9 mouse cellular contexts compared by ENCODE assay signal in genomic region chr4:99626047-99626844, GRCm38 (mm10). TPM values are rescaled to one million over a fixed set of nuclear protein-coding genes. Genes with fewer than 3 reads are reported as not detected.
DNase-seq lines count a peak whose midpoint lies in the region; ATAC-seq lines count a peak whose summit lies in the region.
"Had no signal": no experiment of that assay in that cellular context is flagged by ENCODE, and none has a peak within 500 bp of the region (broad histone marks: within the 10 kb centered on the region; RNA-seq: fewer than 3 reads in every experiment).

No protein-coding gene starts in this region.

- no peak overlapping the region for H3K4me3 ChIP-seq in liver, embryonic 11.5 days (ENCODE audit: low read depth, low read length)
- peak overlapping the region; percentile 36 for H3K4me3 ChIP-seq in heart, embryonic 15.5 days
- no peak overlapping the region for H3K4me3 ChIP-seq in lung, embryonic 15.5 days
- H3K4me3 ChIP-seq in stomach, embryonic 15.5 days (replicated peaks) = peak overlapping the region; percentile 13; the same call in 1 of the 2 replicates

- H3K4me1 ChIP-seq in liver, embryonic 11.5 days (replicated peaks; ENCODE audit: control insufficient read depth, insufficient read depth, low read length) = no peaks in the 10 kb centered on the region
- H3K4me1 ChIP-seq in heart, embryonic 15.5 days (replicated peaks) = peaks cover 12% of the 10 kb centered on the region
- no peaks in the 10 kb centered on the region for H3K4me1 ChIP-seq in lung, embryonic 15.5 days
- H3K4me1 ChIP-seq in stomach, embryonic 15.5 days = no peaks in the 10 kb centered on the region

- peaks cover 4% of the 10 kb centered on the region for H3K27me3 ChIP-seq in liver, embryonic 11.5 days (replicated peaks; ENCODE audit: control insufficient read depth, insufficient read depth, low read length)
- H3K27me3 ChIP-seq in heart, embryonic 15.5 days = no peaks in the 10 kb centered on the region
- H3K27me3 ChIP-seq in lung, embryonic 15.5 days = peaks cover 18% of the 10 kb centered on the region; the same call in 1 of the 2 replicates
- no peaks in the 10 kb centered on the region for H3K27me3 ChIP-seq in stomach, embryonic 15.5 days (replicated peaks)

- no peaks in the 10 kb centered on the region for H3K36me3 ChIP-seq in liver, embryonic 11.5 days (ENCODE audit: control insufficient read depth, insufficient read depth, low read length)
- no peaks in the 10 kb centered on the region for H3K36me3 ChIP-seq in heart, embryonic 15.5 days
- no peaks in the 10 kb centered on the region for H3K36me3 ChIP-seq in lung, embryonic 15.5 days
- no peaks in the 10 kb centered on the region for H3K36me3 ChIP-seq in stomach, embryonic 15.5 days

- 19% methylated on average over 22 of the region's 24 CpGs for whole genome bisulfite sequencing in liver, embryonic 11.5 days
- 10% methylated on average over 18 of the region's 24 CpGs for WGBS in heart, embryonic 15.5 days
- WGBS in lung, embryonic 15.5 days = 9% methylated on average over 19 of the region's 24 CpGs
- WGBS in stomach, embryonic 15.5 days = 10% methylated on average over 22 of the region's 24 CpGs

- H3K4me2 ChIP-seq in liver, embryonic 11.5 days = peak overlapping the region; percentile 43
- peak overlapping the region; percentile 64 for H3K4me2 ChIP-seq in heart, embryonic 15.5 days
- H3K4me2 ChIP-seq in lung, embryonic 15.5 days = peak overlapping the region; percentile 51
- peak overlapping the region; percentile 35 for H3K4me2 ChIP-seq in stomach, embryonic 15.5 days

- H3K27ac ChIP-seq in liver, embryonic 11.5 days (ENCODE audit: low read depth, low read length) = no peak overlapping the region
- no peak overlapping the region for H3K27ac ChIP-seq in heart, embryonic 15.5 days
- H3K27ac ChIP-seq in lung, embryonic 15.5 days = no peak overlapping the region
- H3K27ac ChIP-seq in stomach, embryonic 15.5 days = no peak overlapping the region

- DNase-seq in liver, embryonic 11.5 days (ENCODE audit: low spot score) = no peak
- DNase-seq in liver = no peak
- DNase-seq in urinary bladder, postnatal 14 days (ENCODE audit: low spot score) = no peak
- DNase-seq in spleen, adult 18-20 months = no peak

- no peak for ATAC-seq in liver, embryonic 11.5 days (replicated peaks; ENCODE audit: low FRiP score)
- ATAC-seq in heart, embryonic 15.5 days (replicated peaks; ENCODE audit: insufficient number of reproducible peaks, insufficient read depth, low FRiP score, low read depth) = peak; percentile 62
- ATAC-seq in lung, embryonic 15.5 days (ENCODE audit: borderline replicate concordance, extremely low read depth, low FRiP score, low TSS enrichment) = 0 out of 2 replicates have a peak, but pooled peaks have one; percentile 39
- 0 out of 2 replicates have a peak, but pooled peaks have one; percentile 47 for ATAC-seq in stomach, embryonic 15.5 days (ENCODE audit: insufficient read depth, low FRiP score, low read depth)
- ATAC-seq in monocyte, adult 5-6 weeks (replicated peaks; ENCODE audit: insufficient number of reproducible peaks, low FRiP score, low TSS enrichment, poor library complexity, severe bottlenecking) = no peak

- H3K9me3 ChIP-seq in liver, embryonic 11.5 days (ENCODE audit: control insufficient read depth, low read length) = no peaks in the 10 kb centered on the region
- H3K9me3 ChIP-seq in heart, embryonic 15.5 days (replicated peaks) = no peaks in the 10 kb centered on the region
- H3K9me3 ChIP-seq in lung, embryonic 15.5 days = no peaks in the 10 kb centered on the region
- no peaks in the 10 kb centered on the region for H3K9me3 ChIP-seq in stomach, embryonic 15.5 days

- H3K9ac ChIP-seq in liver, embryonic 11.5 days (ENCODE audit: low read depth, low read length) = no peak overlapping the region
- peak overlapping the region; percentile 36; the same call in 1 of the 2 replicates for H3K9ac ChIP-seq in heart, embryonic 15.5 days
- no peak overlapping the region for H3K9ac ChIP-seq in lung, embryonic 15.5 days
- H3K9ac ChIP-seq in stomach, embryonic 15.5 days = no peak overlapping the region

RNA-seq across cellular contexts. Expression of gene Foxd3, which starts 29.9 kb away (rescaled TPM):
- 0.07 and 0.10 TPM in 2 replicates for polyA plus RNA-seq in liver, embryonic 11.5 days (2014; fragmentation: Nextera tagmentation; extraction: Ambion mirVana)
- polyA plus RNA-seq in heart, embryonic 15.5 days (2015; fragmentation: Nextera tagmentation; extraction: Ambion mirVana) = 0.20 TPM in 1 of 2 replicates, not detected in the other
- polyA plus RNA-seq in lung, embryonic 15.5 days (2015; fragmentation: Nextera tagmentation; extraction: Ambion mirVana) = 0.10 and 0.13 TPM in 2 replicates
- 1.4 TPM in 2 replicates for polyA plus RNA-seq in stomach, embryonic 15.5 days (2015; fragmentation: Nextera tagmentation; extraction: Ambion mirVana)
- not detected in 3 replicates for total RNA-seq in monocyte, adult 5-6 weeks (2017)
- total RNA-seq: neutrophil, adult 5-6 weeks had no signal

Comparison
In these comparisons a context has a peak if more than half of its experiments do, and no peak if none do; other contexts are left out.
1. ATAC-seq: peak in heart, embryonic 15.5 days (single experiment), lung, embryonic 15.5 days (single experiment) and stomach, embryonic 15.5 days (single experiment); none in liver, embryonic 11.5 days (single experiment) and monocyte, adult 5-6 weeks (single experiment).
2. H3K4me3 ChIP-seq: peak in heart, embryonic 15.5 days (single experiment) and stomach, embryonic 15.5 days (single experiment); none in liver, embryonic 11.5 days (single experiment) and lung, embryonic 15.5 days (single experiment).
3. Peak in every context shown above with its lines, with median percentiles within 50 percentile points of each other: H3K4me2 ChIP-seq.